Comparison of ENCODE assay signal across 15 mouse cellular contexts in genomic region chr14:122336957-122337356, GRCm38 (mm10).
DNase-seq lines count a peak whose midpoint lies in the region; ATAC-seq and TF ChIP-seq lines count a peak whose summit lies in the region.
"Had no signal": no experiment of that assay in that cellular context is flagged by ENCODE, and none has a peak within 500 bp of the region (broad histone marks: within the 10 kb centered on the region; RNA-seq: fewer than 3 reads in every experiment).

No protein-coding gene starts in this region.

- H3K27me3 ChIP-seq in hindbrain, postnatal 0 days (ENCODE audit: insufficient read depth, low read length) = no peaks in the 10 kb centered on the region
- no peaks in the 10 kb centered on the region for H3K27me3 ChIP-seq in hindbrain, embryonic 10.5 days (ENCODE audit: insufficient read depth, poor library complexity, severe bottlenecking)
- no peaks in the 10 kb centered on the region; the same call in 1 of the 2 replicates for H3K27me3 ChIP-seq in forebrain, postnatal 0 days (ENCODE audit: insufficient read depth, low read length)
- H3K27me3 ChIP-seq: hindbrain, embryonic 13.5 days; liver, embryonic 13.5 days had no signal

- no peak overlapping the region; the same call in 1 of the 2 replicates for H3K27ac ChIP-seq in hindbrain, postnatal 0 days
- H3K27ac ChIP-seq in hindbrain, embryonic 10.5 days = no peak overlapping the region
- H3K27ac ChIP-seq in forebrain, postnatal 0 days (ENCODE audit: low read depth, low read length) = no peak overlapping the region
- H3K27ac ChIP-seq: hindbrain, embryonic 13.5 days; liver, embryonic 13.5 days; macrophage had no signal

- no peaks in the 10 kb centered on the region for H3K9me3 ChIP-seq in hindbrain, postnatal 0 days (ENCODE audit: low read length)
- no peaks in the 10 kb centered on the region for H3K9me3 ChIP-seq in hindbrain, embryonic 10.5 days
- H3K9me3 ChIP-seq in forebrain, postnatal 0 days (ENCODE audit: low read length) = no peaks in the 10 kb centered on the region
- H3K9me3 ChIP-seq: hindbrain, embryonic 13.5 days; liver, embryonic 13.5 days had no signal

- no peak for TF ChIP-seq CTCF in hindbrain, postnatal 0 days (IDR thresholded peaks at IDR 0.05; ENCODE audit: low read depth)
- no peak for TF ChIP-seq CTCF in forebrain, postnatal 0 days (IDR thresholded peaks at IDR 0.05; ENCODE audit: low read depth)

- H3K4me3 ChIP-seq in hindbrain, postnatal 0 days (ENCODE audit: low read length) = no peak overlapping the region
- no peak overlapping the region for H3K4me3 ChIP-seq in hindbrain, embryonic 10.5 days
- H3K4me3 ChIP-seq in forebrain, postnatal 0 days (ENCODE audit: low read depth, low read length) = no peak overlapping the region
- H3K4me3 ChIP-seq: hindbrain, embryonic 13.5 days; liver, embryonic 13.5 days had no signal

- ATAC-seq in hindbrain, postnatal 0 days = peak; percentile 25; the same call in 1 of the 2 replicates
- peak; percentile 59; the same call in 1 of the 2 replicates for ATAC-seq in forebrain, postnatal 0 days
- ATAC-seq: intestine, postnatal 0 days had no signal

- no peak overlapping the region for H3K9ac ChIP-seq in hindbrain, postnatal 0 days (replicated peaks; ENCODE audit: low read length)
- H3K9ac ChIP-seq in forebrain, postnatal 0 days = no peak overlapping the region
- H3K9ac ChIP-seq: hindbrain, embryonic 13.5 days; liver, embryonic 13.5 days had no signal

- WGBS in hindbrain, postnatal 0 days = 55% methylated on average over 4 of the region's 4 CpGs
- WGBS in hindbrain, embryonic 10.5 days = 76% methylated on average over 4 of the region's 4 CpGs
- 41% methylated on average over 4 of the region's 4 CpGs for WGBS in forebrain, postnatal 0 days

- peaks cover 3% of the 10 kb centered on the region; the same call in 1 of the 2 replicates for H3K4me1 ChIP-seq in hindbrain, postnatal 0 days (ENCODE audit: insufficient read depth, low read length)
- H3K4me1 ChIP-seq in hindbrain, embryonic 10.5 days (replicated peaks) = peaks cover 10% of the 10 kb centered on the region
- H3K4me1 ChIP-seq in forebrain, postnatal 0 days (ENCODE audit: insufficient read depth) = no peaks in the 10 kb centered on the region
- H3K4me1 ChIP-seq: liver, embryonic 13.5 days had no signal

- no peak overlapping the region for H3K4me2 ChIP-seq in hindbrain, postnatal 0 days (ENCODE audit: low read depth, low read length)
- no peak overlapping the region for H3K4me2 ChIP-seq in forebrain, postnatal 0 days (ENCODE audit: low read depth)
- H3K4me2 ChIP-seq: hindbrain, embryonic 13.5 days; liver, embryonic 13.5 days had no signal

- H3K36me3 ChIP-seq in hindbrain, postnatal 0 days (ENCODE audit: insufficient read depth, low read length) = no peaks in the 10 kb centered on the region
- H3K36me3 ChIP-seq in hindbrain, embryonic 10.5 days = no peaks in the 10 kb centered on the region
- H3K36me3 ChIP-seq in forebrain, postnatal 0 days (ENCODE audit: insufficient read depth) = no peaks in the 10 kb centered on the region
- H3K36me3 ChIP-seq: hindbrain, embryonic 13.5 days; liver, embryonic 13.5 days had no signal

- peak; percentile 18 for DNase-seq in adrenal gland, postnatal 14 days
- no peak for DNase-seq in adrenal gland, adult (ENCODE audit: inconsistent age in 2 of 2, low spot score in 1 of 2)
- DNase-seq in hindbrain, postnatal 0 days (ENCODE audit: low spot score) = peak; percentile 28
- no peak for DNase-seq in hindbrain, embryonic 10.5 days (ENCODE audit: low spot score)
- peak; percentile 21 for DNase-seq in NIH3T3 (ENCODE audit: low read depth)
- peak; percentile 36 for DNase-seq in forebrain, postnatal 0 days
- DNase-seq in urinary bladder, postnatal 4 days (ENCODE audit: low spot score in 2 of 2) = no peak
- no peak for DNase-seq in layer of hippocampus, postnatal 36 days
- DNase-seq: adrenal gland, postnatal 36 days; kidney, postnatal 25 days; liver, embryonic 13.5 days; midbrain, embryonic 14.5 days had no signal

Comparison
In these comparisons a context has a peak if more than half of its experiments do, and no peak if none do; other contexts are left out.
1. DNase-seq: peak in adrenal gland, postnatal 14 days (single experiment), hindbrain, postnatal 0 days (single experiment), NIH3T3 (single experiment) and forebrain, postnatal 0 days (single experiment); none in adrenal gland, adult (0 of 2), hindbrain, embryonic 10.5 days (single experiment), urinary bladder, postnatal 4 days (0 of 2) and layer of hippocampus, postnatal 36 days (0 of 2).